Mouse (Mus musculus) liver, embryonic 12.5 days (tissue): ENCODE results near the gene Serpina7. TPM values are rescaled to one million over a fixed set of nuclear protein-coding genes. Genes with fewer than 3 reads are reported as not detected.

Experiments used
- ATAC-seq: fragments of 200-750 bp; cut with Nextera tagmentation; 2 replicates; pipeline ENCODE4 v1.8.0; 2017; ENCODE audit warnings: moderate number of reproducible peaks, mild to moderate bottlenecking, moderate library complexity
- H3K27ac ChIP-seq: fragments of 300-500 bp; sonication (generic); 2 replicates; pipeline ENCODE4 v1.5.1; 2016; ENCODE audit warnings: mild to moderate bottlenecking
- H3K27me3 ChIP-seq: fragments of 300-500 bp; sonication (generic); replicated peaks from 2 replicates; pipeline ENCODE4 v1.6.1; 2016; ENCODE audit warnings: mild to moderate bottlenecking, moderate library complexity
- H3K36me3 ChIP-seq: fragments of 300-500 bp; sonication (generic); 2 replicates; pipeline ENCODE4 v1.6.1; 2016; ENCODE audit warnings: mild to moderate bottlenecking, moderate library complexity
- H3K4me1 ChIP-seq: fragments of 300-500 bp; sonication (generic); 2 replicates; pipeline ENCODE4 v1.6.1; 2016
- H3K4me2 ChIP-seq: fragments of 300-500 bp; sonication (generic); 2 replicates; pipeline ENCODE4 v1.6.1; 2016; ENCODE audit warnings: mild to moderate bottlenecking, moderate library complexity
- H3K4me3 ChIP-seq: fragments of 300-500 bp; sonication (generic); 2 replicates; pipeline ENCODE4 v1.5.1; 2016; ENCODE audit warnings: mild to moderate bottlenecking, moderate library complexity
- H3K9ac ChIP-seq: fragments of 300-500 bp; sonication (generic); 2 replicates; pipeline ENCODE4 v1.6.1; 2016; ENCODE audit warnings: mild to moderate bottlenecking, moderate library complexity
- H3K9me3 ChIP-seq: fragments of 300-500 bp; sonication (generic); replicated peaks from 2 replicates; pipeline ENCODE4 v1.6.1; 2016; ENCODE audit warnings: mild to moderate bottlenecking, moderate library complexity
- WGBS: fragments of 180-500 bp; shearing (Covaris S2); methylation state at CpG from one replicate; pipeline ENCODE4 v1.1.7; 2016; ENCODE audit not compliant: insufficient replicate concordance; 5-methylcytosine and 5-hydroxymethylcytosine counted together
- polyA plus RNA-seq: library from polyadenylated mRNA; unstranded; fragments of >200 nt; fragmentation: Nextera tagmentation; extraction: Ambion mirVana; gene quantifications from 2 replicates; pipeline ENCODE4 v1.2.1, GENCODE M21; 2016

The Serpina7 gene
- 0.93 and 1.2 TPM in 2 replicates for polyA plus RNA-seq

GRCm38 (mm10) chrX:139085077-139085476, at the start of gene Serpina7:
TSS of gene Serpina7 (minus strand) at chrX:139085236.
- H3K9ac ChIP-seq: no peak within 1 kb of the TSS
- no peak within 1 kb of the TSS for H3K4me2 ChIP-seq
- no peaks in the 10 kb centered on the region for H3K4me1 ChIP-seq
- no peak within 1 kb of the TSS for H3K27ac ChIP-seq
- no peak for ATAC-seq
- H3K27me3 ChIP-seq: no peaks in the 10 kb centered on the region
- H3K9me3 ChIP-seq: no peaks in the 10 kb centered on the region
- H3K4me3 ChIP-seq: no peak within 1 kb of the TSS
- no peaks in the 10 kb centered on the region for H3K36me3 ChIP-seq

- no peak for ATAC-seq
- Histone ChIP-seq H3K27me3 (no peaks in the 10 kb centered on the region), H3K9ac (no peak overlapping the region), H3K4me1 (no peaks in the 10 kb centered on the region), H3K9me3 (no peaks in the 10 kb centered on the region), H3K4me3 (no peak overlapping the region), H3K36me3 (no peaks in the 10 kb centered on the region), H3K4me2 (no peak overlapping the region), H3K27ac (no peak overlapping the region)
- WGBS: 61% methylated on average over 4 of the region's 4 CpGs
These were observed 49.0 kb upstream of the Serpina7 start for GRCm38 (mm10) chrX:139134031-139134430.

GRCm38 (mm10) chrX:139097197-139097596, 12.2 kb upstream of the Serpina7 start:
- Histone ChIP-seq H3K27me3 (no peaks in the 10 kb centered on the region), H3K4me2 (no peak overlapping the region), H3K4me1 (no peaks in the 10 kb centered on the region), H3K36me3 (no peaks in the 10 kb centered on the region), H3K9ac (no peak overlapping the region), H3K27ac (no peak overlapping the region), H3K4me3 (no peak overlapping the region), H3K9me3 (no peaks in the 10 kb centered on the region)
- 54% methylated on average over 1 of the region's 1 CpGs for WGBS
- no peak for ATAC-seq

- Histone ChIP-seq H3K9me3 (no peaks in the 10 kb centered on the region), H3K9ac (no peak within 1 kb of the TSS), H3K27me3 (no peaks in the 10 kb centered on the region), H3K36me3 (no peaks in the 10 kb centered on the region), H3K4me3 (no peak within 1 kb of the TSS), H3K4me2 (no peak within 1 kb of the TSS), H3K4me1 (no peaks in the 10 kb centered on the region), H3K27ac (no peak within 1 kb of the TSS)
- 85% methylated on average over 1 of the region's 1 CpGs for WGBS
- no peak for ATAC-seq
These were observed 907 bp upstream of the Serpina7 start, which contains the start of gene 4930513O06Rik for GRCm38 (mm10) chrX:139085943-139086342. TSS of gene 4930513O06Rik (plus strand) at chrX:139086243.

GRCm38 (mm10) chrX:139078493-139078892, 6.5 kb downstream of the Serpina7 start:
- Histone ChIP-seq H3K4me2 (no peak overlapping the region), H3K4me3 (no peak overlapping the region), H3K27ac (no peak overlapping the region), H3K36me3 (no peaks in the 10 kb centered on the region), H3K9ac (no peak overlapping the region), H3K27me3 (no peaks in the 10 kb centered on the region), H3K9me3 (no peaks in the 10 kb centered on the region), H3K4me1 (no peaks in the 10 kb centered on the region)
- WGBS: 69% methylated on average over 2 of the region's 2 CpGs
- ATAC-seq: no peak

- no peaks in the 10 kb centered on the region for H3K27me3 ChIP-seq
- H3K4me2 ChIP-seq: no peak overlapping the region
- WGBS: 58% methylated on average over 5 of the region's 5 CpGs
- no peak overlapping the region for H3K4me3 ChIP-seq
- H3K27ac ChIP-seq: no peak overlapping the region
- no peaks in the 10 kb centered on the region for H3K36me3 ChIP-seq
- no peaks in the 10 kb centered on the region for H3K4me1 ChIP-seq
- no peak overlapping the region for H3K9ac ChIP-seq
- no peaks in the 10 kb centered on the region for H3K9me3 ChIP-seq
- ATAC-seq: no peak
These were observed 21.0 kb downstream of the Serpina7 start for GRCm38 (mm10) chrX:139064078-139064477.

GRCm38 (mm10) chrX:139053149-139053548, 31.9 kb downstream of the Serpina7 start:
- Histone ChIP-seq H3K27me3 (no peaks in the 10 kb centered on the region), H3K9me3 (no peaks in the 10 kb centered on the region), H3K4me2 (no peak overlapping the region), H3K4me3 (no peak overlapping the region), H3K4me1 (no peaks in the 10 kb centered on the region), H3K9ac (no peak overlapping the region), H3K36me3 (no peaks in the 10 kb centered on the region), H3K27ac (no peak overlapping the region)
- no peak for ATAC-seq
- WGBS: 59% methylated on average over 1 of the region's 1 CpGs

- Histone ChIP-seq H3K4me3 (no peak overlapping the region), H3K4me2 (no peak overlapping the region), H3K9ac (no peak overlapping the region), H3K27ac (no peak overlapping the region), H3K9me3 (no peaks in the 10 kb centered on the region), H3K4me1 (no peaks in the 10 kb centered on the region), H3K27me3 (no peaks in the 10 kb centered on the region), H3K36me3 (no peaks in the 10 kb centered on the region)
- ATAC-seq: no peak
- 50% methylated on average over 1 of the region's 1 CpGs for WGBS
These were observed 33.1 kb downstream of the Serpina7 start for GRCm38 (mm10) chrX:139051976-139052375.

- no peak for ATAC-seq
- no peaks in the 10 kb centered on the region for H3K4me1 ChIP-seq
- WGBS: 50% methylated on average over 1 of the region's 1 CpGs
These were observed 43.9 kb downstream of the Serpina7 start for GRCm38 (mm10) chrX:139041148-139041547.

GRCm38 (mm10) chrX:139039314-139039713, 45.7 kb downstream of the Serpina7 start:
- WGBS: 56% methylated on average over 2 of the region's 2 CpGs
- Histone ChIP-seq H3K27me3 (no peaks in the 10 kb centered on the region), H3K36me3 (no peaks in the 10 kb centered on the region), H3K4me3 (no peak overlapping the region), H3K4me1 (no peaks in the 10 kb centered on the region), H3K27ac (no peak overlapping the region), H3K9me3 (no peaks in the 10 kb centered on the region), H3K9ac (no peak overlapping the region), H3K4me2 (no peak overlapping the region)
- no peak for ATAC-seq

More at GRCm38 (mm10) chrX:139041148-139041547, 43.9 kb downstream of the Serpina7 start:
- Histone ChIP-seq H3K4me2 (no peak overlapping the region), H3K9ac (no peak overlapping the region), H3K36me3 (no peaks in the 10 kb centered on the region), H3K27ac (no peak overlapping the region), H3K9me3 (no peaks in the 10 kb centered on the region), H3K27me3 (no peaks in the 10 kb centered on the region), H3K4me3 (no peak overlapping the region)

GRCm38 (mm10) chrX:139037666-139038065, 47.4 kb downstream of the Serpina7 start:
- 64% methylated on average over 1 of the region's 1 CpGs for WGBS
- no peak overlapping the region for H3K9ac ChIP-seq
- no peak overlapping the region for H3K4me3 ChIP-seq
- ATAC-seq: no peak
- H3K9me3 ChIP-seq: no peaks in the 10 kb centered on the region
- H3K27me3 ChIP-seq: no peaks in the 10 kb centered on the region
- H3K36me3 ChIP-seq: no peaks in the 10 kb centered on the region
- no peak overlapping the region for H3K27ac ChIP-seq
- H3K4me2 ChIP-seq: no peak overlapping the region
- no peaks in the 10 kb centered on the region for H3K4me1 ChIP-seq
